Mouse (Mus musculus) G1E (cell line): ENCODE results near the gene Gm29776. TPM values are rescaled to one million over a fixed set of nuclear protein-coding genes. Genes with fewer than 3 reads are reported as not detected.
A peak's percentile ranks its signal among the peaks of the same experiment; 100 is the strongest.

Source experiments
- ATAC-seq: 2 replicates; pipeline ENCODE4 v1.8.0; 2016; ENCODE audit warnings: mild to moderate bottlenecking; ENCODE audit not compliant: insufficient number of reproducible peaks, poor library complexity, low FRiP score, severe bottlenecking; ENCODE audit errors: extremely low read depth
- DNase-seq: peaks from one replicate; pipeline ENCODE4 v3.0.0; 2012; ENCODE audit warnings: low spot score
- H3K27me3 ChIP-seq: 2 replicates; pipeline ENCODE4 v1.6.1; 2012; ENCODE audit warnings: mild to moderate bottlenecking, low read length, inconsistent platforms; ENCODE audit not compliant: insufficient read depth
- H3K36me3 ChIP-seq: replicated peaks from 2 replicates; pipeline ENCODE3; 2012; ENCODE audit warnings: mild to moderate bottlenecking, inconsistent platforms
- H3K4me1 ChIP-seq: 2 replicates; pipeline ENCODE4 v1.6.1; 2012; ENCODE audit warnings: low read depth, low read length, inconsistent platforms, mixed read lengths; ENCODE audit not compliant: insufficient read depth
- H3K4me3 ChIP-seq: 2 replicates; pipeline ENCODE4 v1.5.1; 2012; ENCODE audit warnings: low read depth, mild to moderate bottlenecking, inconsistent platforms, low read length, moderate library complexity, mixed read lengths
- H3K9me3 ChIP-seq: replicated peaks from 2 replicates; pipeline ENCODE4 v1.6.1; 2012; ENCODE audit warnings: inconsistent platforms
- CTCF ChIP-seq: IDR thresholded peaks from 2 replicates; pipeline ENCODE4 v1.5.1; 2012; ENCODE audit warnings: low read depth, low read length, inconsistent platforms, mixed read lengths
- GATA1 ChIP-seq: IDR thresholded peaks from 2 replicates; pipeline ENCODE4 v1.6.1; 2012; ENCODE audit warnings: borderline replicate concordance, low read length, inconsistent platforms, mixed read lengths
- GATA2 ChIP-seq: IDR thresholded peaks from 2 replicates; pipeline ENCODE4 v1.6.1; 2012; ENCODE audit warnings: low read depth, low read length, inconsistent platforms, borderline replicate concordance
- POLR2AphosphoS5 ChIP-seq: IDR thresholded peaks from 2 replicates; pipeline ENCODE4 v1.6.1; 2012; ENCODE audit warnings: low read depth, low read length, inconsistent platforms; ENCODE audit not compliant: insufficient replicate concordance
- TAL1 ChIP-seq: conservative IDR thresholded peaks from 2 replicates; pipeline ENCODE4 v1.6.1; 2012; ENCODE audit warnings: low read depth, low read length, inconsistent platforms, mixed read lengths
- polyA plus RNA-seq: library from polyadenylated mRNA; stranded (reverse); fragments of >175 nt; gene quantifications from 2 replicates; pipeline ENCODE4 v1.2.3, GENCODE M21; 2012
- total RNA-seq, 2 experiments: library from RNA; stranded (forward) in 1 of 2; stranded (reverse) in 1 of 2; fragments of 200-1000 nt in 1 of 2; fragments of >200 nt in 1 of 2; fragmentation: Nextera tagmentation in 1 of 2; gene quantifications; 2 replicates each; pipeline ENCODE4 v1.2.3; 2014 to 2017

Gm29776 gene
- total and polyA plus RNA-seq, 3 experiments, result 0.11 TPM; not detected in 2

DNA sequence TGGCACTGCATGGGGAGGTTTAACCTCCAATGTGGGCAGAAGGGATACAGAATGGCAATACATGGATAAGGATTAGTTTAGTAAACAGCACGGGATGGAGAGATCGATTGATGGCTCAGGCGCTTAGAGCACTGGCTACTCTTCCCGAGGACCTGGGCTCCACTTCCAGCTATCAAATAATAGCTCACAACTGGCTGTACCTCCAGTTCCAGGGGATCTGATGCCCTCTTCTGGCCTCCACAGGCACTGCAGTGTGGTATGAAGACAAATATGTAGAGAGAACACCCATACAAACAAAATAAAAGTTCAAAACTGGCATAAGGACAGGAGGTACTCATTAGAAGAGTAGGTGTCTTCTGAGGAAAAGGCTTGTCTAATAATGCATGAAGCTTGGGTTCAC is 29.3 kb downstream of the Gm29776 start:
- DNase-seq (no peak), ATAC-seq (no peak)
- no peak overlapping the region for H3K4me3 ChIP-seq
- H3K36me3 ChIP-seq, result peaks cover 87% of the 10 kb centered on the region
- no peak for TF ChIP-seq TAL1
- TF ChIP-seq POLR2AphosphoS5, result no peak
- peak; percentile 54 for TF ChIP-seq CTCF
- H3K27me3 ChIP-seq, result no peaks in the 10 kb centered on the region
- H3K4me1 ChIP-seq, result peaks cover 10% of the 10 kb centered on the region; the same call in 1 of the 2 replicates
- no peaks in the 10 kb centered on the region for H3K9me3 ChIP-seq

GRCm38 (mm10) chr14:54664477-54665222 is 34.0 kb downstream of the Gm29776 start:
- Histone ChIP-seq H3K4me1 (no peaks in the 10 kb centered on the region), H3K27me3 (no peaks in the 10 kb centered on the region), H3K9me3 (no peaks in the 10 kb centered on the region), H3K4me3 (no peak overlapping the region), H3K36me3 (peaks cover 95% of the 10 kb centered on the region)
- TF ChIP-seq POLR2AphosphoS5, result no peak
- no peak for TF ChIP-seq TAL1
- no peak for TF ChIP-seq GATA2
- TF ChIP-seq GATA1, result no peak
- TF ChIP-seq CTCF, result no peak
- no peak for DNase-seq
- ATAC-seq, result no peak

- H3K36me3 ChIP-seq, result peaks cover 95% of the 10 kb centered on the region
- no peak for TF ChIP-seq TAL1
- TF ChIP-seq CTCF, result 0 out of 2 replicates have a peak, but pooled peaks have one; percentile 9
- ATAC-seq (no peak), DNase-seq (no peak)
- H3K4me1 ChIP-seq, result 0 out of 2 replicates have a peak, but pooled peaks cover 2% of the 10 kb centered on the region
- no peaks in the 10 kb centered on the region for H3K27me3 ChIP-seq
- no peak overlapping the region for H3K4me3 ChIP-seq
- no peaks in the 10 kb centered on the region for H3K9me3 ChIP-seq
Observed at GRCm38 (mm10) chr14:54660009-54660408, 38.6 kb downstream of the Gm29776 start.

DNA sequence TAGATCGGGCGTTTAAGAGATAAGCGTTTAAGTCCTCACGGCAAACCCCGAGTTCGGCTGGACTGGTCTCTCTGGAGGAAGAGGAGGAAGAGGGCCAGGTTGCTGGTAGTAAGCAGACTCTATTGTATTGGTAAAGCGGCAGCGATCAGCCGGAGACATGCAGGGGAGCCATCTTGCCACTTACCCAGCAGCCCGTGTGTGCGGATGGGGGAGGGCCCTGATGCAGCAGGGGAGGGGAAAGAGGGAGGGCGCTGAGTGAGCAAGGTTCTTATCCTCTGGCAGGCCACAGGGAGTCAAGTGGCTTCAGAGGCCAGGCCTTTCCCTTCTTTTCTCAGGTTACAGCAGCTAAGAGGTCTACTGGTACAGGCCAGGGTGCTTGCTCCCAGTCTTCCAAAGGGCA is 45.1 kb downstream of the Gm29776 start:
- peaks cover 52% of the 10 kb centered on the region for H3K4me1 ChIP-seq
- H3K27me3 ChIP-seq, result no peaks in the 10 kb centered on the region
- H3K36me3 ChIP-seq, result peaks cover 86% of the 10 kb centered on the region
- DNase-seq, result peak; percentile 83
- TF ChIP-seq TAL1, result no peak
- no peak for TF ChIP-seq GATA1
- ATAC-seq, result peak; percentile 95
- no peaks in the 10 kb centered on the region for H3K9me3 ChIP-seq
- H3K4me3 ChIP-seq, result peak overlapping the region; percentile 74

DNA sequence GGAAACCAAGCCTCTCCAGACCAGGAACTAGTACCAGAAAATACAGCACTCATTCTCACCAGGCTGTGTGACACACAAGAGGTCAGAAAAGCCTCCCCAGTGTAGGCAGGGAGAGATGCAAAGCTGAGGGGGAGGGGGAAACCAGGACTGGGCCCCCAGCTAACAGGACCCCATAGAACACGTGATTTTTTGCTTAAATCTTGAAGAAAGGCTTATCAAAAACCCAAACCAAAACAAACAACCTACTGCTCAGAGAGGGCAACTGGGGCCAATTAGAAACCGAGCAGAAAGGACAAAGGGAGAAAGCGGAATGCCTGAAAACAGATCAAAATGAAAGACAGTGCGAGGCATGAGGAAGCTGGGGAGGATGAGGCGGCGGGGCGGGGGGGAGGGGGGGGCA is 45.8 kb downstream of the Gm29776 start:
- TF ChIP-seq GATA2 (no peak), POLR2AphosphoS5 (no peak), CTCF (no peak), TAL1 (no peak), GATA1 (no peak)
- ATAC-seq (no peak), DNase-seq (no peak)
- Histone ChIP-seq H3K36me3 (peaks cover 86% of the 10 kb centered on the region), H3K27me3 (no peaks in the 10 kb centered on the region), H3K4me3 (peak overlapping the region; percentile 74), H3K9me3 (no peaks in the 10 kb centered on the region), H3K4me1 (peaks cover 59% of the 10 kb centered on the region)

GRCm38 (mm10) chr14:54651556-54651955 is 47.1 kb downstream of the Gm29776 start:
- peaks cover 68% of the 10 kb centered on the region for H3K4me1 ChIP-seq
- DNase-seq, result no peak
- peaks cover 86% of the 10 kb centered on the region for H3K36me3 ChIP-seq
- TF ChIP-seq CTCF (no peak), POLR2AphosphoS5 (no peak), GATA1 (no peak), TAL1 (no peak)
- no peaks in the 10 kb centered on the region; the same call in 1 of the 2 replicates for H3K27me3 ChIP-seq
- ATAC-seq, result no peak
- no peaks in the 10 kb centered on the region for H3K9me3 ChIP-seq
- no peak overlapping the region; the same call in 1 of the 2 replicates for H3K4me3 ChIP-seq
